Mouse (Mus musculus): ENCODE results near the gene 1700030K09Rik.
A peak's percentile ranks its signal among the peaks of the same experiment; 100 is the strongest.

1700030K09Rik gene

DNA sequence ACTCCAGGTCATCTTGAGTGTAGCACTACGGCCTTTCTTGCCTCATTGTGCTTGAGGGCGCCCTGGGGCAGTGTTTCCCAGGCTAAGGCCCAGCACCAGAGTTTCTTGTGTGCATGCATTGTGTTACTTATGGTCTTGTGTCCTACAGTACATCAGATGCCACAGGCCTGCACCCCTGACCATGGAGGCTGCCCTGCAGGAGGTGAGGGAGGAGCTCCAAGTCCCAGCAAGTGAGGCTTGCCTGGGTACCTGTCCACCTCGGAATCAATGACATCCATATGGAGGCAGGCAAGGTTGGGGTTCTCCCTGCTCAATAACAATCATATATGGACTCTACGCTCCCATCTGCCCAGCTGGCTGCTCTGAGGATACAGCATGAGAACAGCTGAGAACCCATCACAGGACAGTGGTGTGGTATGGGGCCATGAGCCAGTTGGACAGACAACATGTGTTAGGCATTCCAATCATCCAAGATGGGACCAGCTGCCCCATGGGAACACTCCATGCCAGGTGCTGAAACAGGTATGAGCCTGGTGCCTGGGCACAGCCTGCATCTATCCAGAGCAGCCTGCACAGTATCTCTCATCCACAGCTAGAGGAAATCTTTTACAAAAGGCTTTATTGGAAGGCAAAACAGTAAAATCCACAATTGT is 16.3 kb downstream of the 1700030K09Rik start:
- no peak for DNase-seq (ENCODE audit: low spot score in 2 of 2)

DNA sequence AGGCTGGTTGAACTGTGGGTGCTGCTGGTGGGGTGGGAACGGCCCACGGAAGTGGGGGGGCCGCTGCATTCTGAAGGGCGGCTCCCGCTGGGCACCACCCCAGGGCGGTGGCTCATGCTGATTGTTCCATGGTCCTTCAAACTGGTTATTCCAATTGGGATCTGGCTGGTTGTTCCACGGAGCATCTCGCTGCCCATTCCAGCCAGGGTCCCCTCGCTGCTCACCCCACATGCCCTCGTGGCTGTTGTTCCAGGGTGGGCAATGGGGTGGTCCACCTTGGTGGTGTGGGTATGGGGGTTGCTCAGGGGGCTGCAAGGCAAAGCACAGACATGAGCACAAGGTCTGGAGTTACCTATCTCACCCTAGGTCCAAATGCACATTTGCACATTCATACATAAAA is 20.5 kb downstream of the 1700030K09Rik start:
- no peak for DNase-seq (ENCODE audit: low spot score in 2 of 2)

DNA sequence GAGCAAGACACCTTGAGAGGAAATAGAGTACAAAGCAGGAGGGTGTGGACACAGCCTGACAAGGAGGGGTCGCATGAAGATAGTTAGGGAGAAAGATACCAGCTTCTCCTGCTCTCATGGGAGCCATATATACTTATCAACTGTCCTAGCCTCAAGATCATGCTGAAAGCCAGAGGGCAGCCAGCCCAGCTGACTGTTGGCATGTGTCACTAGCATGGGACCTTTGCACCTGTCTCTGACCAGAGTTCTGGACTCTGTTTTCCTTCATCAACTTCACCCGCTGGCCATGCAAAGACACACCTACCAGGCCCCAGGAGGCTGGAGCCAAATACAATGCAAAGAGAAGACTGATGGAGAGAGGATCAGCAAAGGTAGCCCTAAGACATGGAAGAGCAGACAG is 25.6 kb downstream of the 1700030K09Rik start:
- no peak for DNase-seq (ENCODE audit: low spot score in 2 of 2)

DNA sequence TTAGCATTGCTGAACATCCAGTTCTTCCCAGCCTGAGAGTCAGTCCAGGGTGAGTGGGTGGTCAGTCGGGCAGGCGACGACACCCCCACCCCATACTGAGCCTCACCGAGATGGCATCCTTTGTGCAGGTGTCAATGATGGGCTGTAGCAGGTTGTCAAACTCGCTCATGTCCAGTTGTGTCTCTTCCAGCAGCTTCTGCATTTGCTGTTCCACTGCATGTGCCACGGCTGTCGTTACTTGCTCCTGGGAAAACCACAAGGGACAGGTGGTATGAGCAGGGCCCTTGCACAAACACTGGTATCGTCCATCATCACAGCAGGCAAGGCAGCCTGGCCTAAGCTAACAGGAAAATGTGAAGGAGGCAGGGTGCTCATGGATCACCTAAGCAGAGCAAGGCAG is 26.3 kb downstream of the 1700030K09Rik start:
- no peak for DNase-seq (ENCODE audit: low spot score in 2 of 2)

DNA sequence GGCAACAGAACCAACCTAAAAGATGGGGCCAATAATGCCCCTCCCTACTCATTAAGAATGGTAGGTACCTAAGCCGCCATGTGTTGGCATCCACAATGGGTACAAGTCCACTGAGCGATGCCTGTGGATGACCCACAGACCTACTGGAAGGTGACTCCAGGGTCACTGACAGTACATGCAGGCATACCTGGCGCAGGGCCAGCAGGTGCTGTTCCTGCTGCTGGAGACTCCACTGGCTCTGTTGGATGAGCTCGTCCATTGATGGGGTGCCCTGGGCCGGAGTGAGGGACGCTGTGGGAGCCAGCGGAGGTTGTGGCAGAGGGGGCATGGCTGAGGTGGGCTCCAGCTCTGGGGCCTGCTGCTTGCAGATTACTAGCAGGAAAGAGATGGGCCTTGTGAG is 27.0 kb downstream of the 1700030K09Rik start:
- no peak for DNase-seq (ENCODE audit: low spot score in 2 of 2)

DNA sequence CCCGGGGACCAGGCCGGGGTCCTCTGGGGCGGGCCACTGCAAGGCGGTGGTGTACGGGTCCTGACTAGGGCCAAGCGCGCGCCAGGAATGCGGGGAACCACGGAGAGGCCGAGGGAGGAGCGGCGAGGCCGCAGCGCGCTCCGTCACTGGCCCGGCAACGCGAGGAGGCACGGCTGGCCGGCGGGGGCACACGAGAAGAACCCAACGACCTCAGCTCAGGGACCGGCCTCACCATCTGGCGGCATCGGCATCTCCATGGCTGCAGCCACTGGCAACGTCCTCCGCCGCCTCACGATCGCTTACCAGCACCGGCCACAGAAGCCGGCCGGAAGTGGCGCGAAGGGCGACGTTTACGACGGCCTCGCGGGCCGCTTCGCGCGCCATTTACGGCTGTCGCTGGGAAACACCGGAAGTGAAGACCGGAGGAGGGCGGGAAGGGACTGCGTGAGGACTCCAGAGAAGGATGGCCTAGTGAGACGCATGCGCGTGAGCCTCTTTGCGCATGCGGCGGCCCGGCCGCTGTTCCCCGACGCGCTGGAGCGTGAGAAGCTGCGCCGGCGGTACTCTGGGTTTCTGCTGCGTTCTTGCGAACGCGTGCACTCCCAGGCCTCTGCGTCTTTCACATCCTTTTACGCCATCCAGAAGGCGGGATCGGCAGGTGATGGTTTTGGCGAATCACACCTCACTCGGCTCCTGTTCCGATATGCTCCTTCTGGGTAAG is 31.3 kb downstream of the 1700030K09Rik start, which contains the start of gene Cherp:
TSS of gene Cherp (minus strand) at position 401 of the 721 bp plus-strand sequence.
- peak; percentile 96 to 97 for DNase-seq (ENCODE audit: low spot score in 2 of 2)

DNA sequence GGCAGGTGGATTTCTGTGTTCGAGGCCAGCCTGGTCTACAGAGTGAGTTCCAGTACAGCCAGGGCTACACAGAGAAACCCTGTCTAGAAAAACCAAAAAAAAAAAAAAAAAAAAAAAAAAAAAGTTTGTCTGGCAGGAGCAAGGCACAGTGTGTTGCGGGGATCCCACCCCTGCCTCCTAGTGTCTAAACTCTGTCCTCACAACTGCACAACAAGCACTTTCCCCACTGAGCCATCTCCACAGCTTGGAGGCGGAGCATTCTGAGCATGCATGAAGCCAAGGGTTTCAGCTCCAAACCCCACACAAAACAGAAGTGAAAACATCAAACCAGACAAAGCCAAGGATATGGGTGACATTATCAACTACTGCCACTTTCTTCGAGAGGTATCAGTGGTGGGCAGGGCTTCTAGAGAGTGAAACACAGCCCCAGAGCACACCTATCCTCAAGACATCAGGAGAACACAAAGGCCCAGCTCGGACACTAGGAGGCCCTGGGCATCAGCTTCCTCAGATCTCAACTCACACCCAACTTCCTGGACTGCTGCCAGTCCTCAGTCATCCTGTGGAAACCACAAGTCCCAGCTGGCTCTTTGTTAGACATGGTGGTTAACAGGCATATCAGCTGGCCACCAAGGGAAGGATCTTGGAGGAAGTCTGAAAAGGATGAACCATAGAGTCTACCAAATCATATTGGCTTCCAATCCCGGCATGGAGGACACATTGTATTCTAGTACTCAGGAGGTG is 41.9 kb downstream of the 1700030K09Rik start:
- peak in 1 of 2 experiments; percentile 46 for DNase-seq (ENCODE audit: low spot score in 2 of 2)

DNA sequence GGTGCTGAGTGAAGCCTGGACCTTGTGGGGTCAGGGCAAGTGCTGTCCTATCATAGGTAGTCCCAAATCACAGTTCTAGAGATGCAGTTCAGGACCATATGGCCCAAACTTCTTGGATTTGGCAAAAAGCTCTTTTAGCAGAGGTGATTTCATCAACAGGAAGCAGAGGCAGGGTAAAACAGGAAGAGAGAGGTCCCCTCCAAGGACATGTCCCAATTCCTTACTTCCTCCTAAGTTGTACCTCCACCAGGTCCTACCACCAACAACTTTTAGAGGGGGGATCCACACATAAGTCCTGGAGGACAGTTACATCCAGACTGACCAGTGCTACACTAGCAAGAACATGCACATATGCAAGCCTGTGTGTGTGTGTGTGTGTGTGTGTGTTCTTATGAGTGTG is 43.3 kb downstream of the 1700030K09Rik start:
- DNase-seq (ENCODE audit: low spot score in 2 of 2), result no peak

DNA sequence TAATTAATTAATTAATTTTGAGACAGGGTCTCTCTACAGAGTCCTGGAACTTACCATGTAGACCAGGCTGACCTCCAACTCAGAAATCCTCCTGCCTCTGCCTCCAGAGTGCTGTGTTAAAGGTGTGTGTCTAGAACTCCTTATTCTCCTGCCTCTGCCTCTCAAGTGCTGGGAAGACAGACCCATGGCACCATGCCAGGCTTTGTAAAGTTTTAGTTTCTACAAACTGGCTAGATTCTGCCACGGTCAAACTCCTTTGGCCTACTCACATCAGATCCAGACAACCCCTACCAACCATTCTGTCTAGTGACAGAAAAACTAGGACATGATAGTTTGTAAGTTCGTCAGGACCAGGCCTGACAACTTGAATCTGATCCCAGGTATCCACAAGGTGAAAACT is 47.3 kb downstream of the 1700030K09Rik start:
- DNase-seq (ENCODE audit: low spot score in 2 of 2), result no peak

DNA sequence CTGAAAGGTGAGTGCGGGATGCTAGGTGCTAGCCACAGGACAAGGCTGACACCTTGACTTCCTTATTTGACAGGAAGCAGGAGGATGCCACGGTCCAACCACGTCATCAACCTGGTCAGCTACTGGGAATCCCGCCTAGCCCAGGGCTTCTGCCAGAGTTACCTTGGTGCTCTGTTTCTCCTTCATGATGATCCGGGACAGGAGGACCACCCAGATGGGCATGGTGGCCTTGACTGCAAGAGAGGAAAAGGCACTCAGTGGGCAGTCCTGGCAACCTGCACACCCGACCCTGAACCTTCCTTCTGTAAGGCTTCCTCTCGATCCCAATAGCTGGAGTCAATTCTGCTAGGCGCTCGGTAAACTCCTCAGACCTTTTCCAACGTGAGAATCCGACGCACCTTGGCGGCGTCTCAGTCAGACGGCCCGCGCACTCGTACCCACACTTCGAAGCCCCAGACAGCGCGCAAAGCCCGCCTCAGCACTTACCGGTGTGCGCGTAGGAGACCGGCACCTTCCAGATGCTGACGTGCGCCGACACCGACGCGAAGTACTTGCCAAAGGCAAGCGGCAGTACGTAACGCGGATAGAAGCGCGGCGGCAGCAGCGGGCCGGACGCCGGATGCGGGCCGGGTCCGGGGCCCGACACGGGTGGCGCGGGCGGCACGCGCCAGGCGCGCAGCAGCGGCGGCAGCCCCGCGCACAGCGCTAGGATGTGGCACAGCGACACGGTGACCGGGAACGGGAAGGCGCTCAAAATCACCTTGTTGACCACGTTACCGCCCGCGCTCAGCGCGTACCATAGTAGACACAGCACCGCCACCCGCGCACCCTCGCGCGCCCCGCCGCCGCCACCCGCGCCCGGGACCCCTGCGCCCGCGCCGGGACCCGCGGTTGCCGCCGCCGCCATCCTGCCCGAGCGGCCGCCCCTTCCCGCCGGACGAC is 48.3 kb downstream of the 1700030K09Rik start, which contains the start of gene Slc35e1:
TSS of gene Slc35e1 (minus strand) at position 935 of the 942 bp plus-strand sequence.
- peak in 1 of 2 experiments; percentile 36 for DNase-seq (ENCODE audit: low spot score in 2 of 2)

DNA sequence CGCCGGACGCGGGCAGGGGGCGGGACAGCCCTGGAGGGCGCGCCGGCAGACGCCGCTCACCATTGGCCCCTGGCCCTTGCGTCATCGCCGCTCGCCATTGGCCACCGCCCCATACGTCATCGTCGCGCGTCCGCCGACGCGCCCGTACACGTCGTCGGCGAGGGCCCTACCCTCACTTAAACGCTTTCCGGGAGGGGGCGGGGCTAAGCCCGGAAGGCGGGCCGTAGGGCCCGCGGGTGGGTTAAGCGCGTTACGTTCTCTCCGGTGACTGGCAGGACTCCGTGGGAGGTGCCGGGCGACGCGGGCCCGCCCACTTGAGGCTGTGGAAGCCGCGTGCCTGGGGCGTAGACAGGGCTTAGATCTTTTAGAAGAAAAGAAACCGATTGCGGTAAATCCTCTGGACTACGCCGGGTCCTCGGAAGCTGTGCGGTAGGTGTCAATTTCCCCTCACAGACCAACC is 49.0 kb downstream of the 1700030K09Rik start:
- peak; percentile 98 to 99 for DNase-seq (ENCODE audit: low spot score in 2 of 2)

DNA sequence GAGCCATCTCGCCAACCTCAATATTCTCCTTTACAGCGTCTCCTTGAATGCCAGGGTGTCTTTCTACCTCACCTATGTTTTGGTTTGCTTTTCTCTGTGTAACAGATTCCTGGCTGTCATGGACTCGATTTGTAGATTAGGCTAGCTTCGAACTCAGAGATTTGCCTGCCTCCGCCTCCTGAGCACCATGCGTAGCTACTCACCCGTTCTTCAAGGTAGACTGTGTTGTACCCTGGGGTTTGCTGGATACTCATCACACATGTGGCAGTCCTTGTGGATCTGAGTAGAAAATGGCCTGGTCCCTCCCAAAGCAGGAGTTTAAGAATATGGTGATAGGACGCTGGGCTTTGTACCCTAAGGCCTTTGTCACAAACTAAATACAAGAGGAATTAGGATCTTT is 49.7 kb downstream of the 1700030K09Rik start:
- DNase-seq (ENCODE audit: low spot score in 2 of 2), result no peak

DNA sequence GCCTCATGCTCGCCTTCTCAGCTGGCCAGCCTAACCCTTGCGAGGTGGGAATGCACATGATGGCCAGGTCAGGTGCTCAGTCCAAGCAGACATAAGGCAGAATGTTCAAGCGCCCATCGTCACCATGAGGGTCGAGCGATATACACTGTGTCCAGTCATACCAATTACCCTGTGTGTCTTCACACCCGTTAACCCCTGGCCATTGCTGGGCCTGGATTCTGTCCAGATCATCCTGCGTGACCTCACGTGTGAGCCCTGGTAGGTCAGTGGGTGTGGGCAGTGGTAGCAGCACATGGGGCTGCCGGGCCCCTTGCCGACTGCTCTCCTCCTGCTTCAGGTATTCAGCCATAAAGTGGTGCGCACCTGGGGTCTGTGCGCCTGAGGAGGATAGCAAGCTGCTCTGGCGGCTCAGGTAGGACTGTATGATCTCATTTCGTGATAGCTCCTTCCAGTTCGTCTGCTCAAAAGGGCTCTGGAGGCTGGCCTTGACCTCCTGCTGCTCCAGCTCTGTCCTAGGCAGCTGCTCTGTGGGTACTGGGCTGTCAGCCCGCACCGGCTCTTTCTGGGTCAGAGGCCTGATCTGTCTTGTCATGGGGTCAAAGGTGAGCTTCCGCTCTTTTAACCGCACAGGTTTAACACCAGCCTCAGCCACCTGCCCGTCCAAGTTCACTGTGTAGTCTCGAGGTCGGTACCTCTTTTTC is 51.9 kb downstream of the 1700030K09Rik start:
- DNase-seq (ENCODE audit: low spot score in 2 of 2), result no peak

DNA sequence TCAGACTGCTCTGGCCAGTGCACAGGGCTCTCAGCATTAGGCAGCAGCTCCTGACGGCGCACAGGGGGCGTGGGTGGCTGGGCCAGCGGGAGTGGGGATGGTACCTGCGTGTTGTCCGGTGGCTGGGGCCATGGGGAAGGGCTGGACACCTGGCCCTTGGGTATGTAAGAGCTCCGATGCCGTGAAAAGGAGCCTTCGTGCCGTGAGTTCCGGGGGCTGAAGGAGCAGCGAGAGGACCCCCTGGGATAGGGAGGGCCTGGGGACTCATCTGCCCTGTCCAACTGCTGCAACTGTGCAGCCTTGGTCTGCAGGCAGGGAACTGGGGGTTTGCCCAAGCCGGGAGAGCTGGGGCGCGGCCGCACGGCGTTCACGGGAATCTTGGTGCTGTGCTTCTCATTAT is 52.5 kb downstream of the 1700030K09Rik start:
- DNase-seq (ENCODE audit: low spot score in 2 of 2), result no peak

DNA sequence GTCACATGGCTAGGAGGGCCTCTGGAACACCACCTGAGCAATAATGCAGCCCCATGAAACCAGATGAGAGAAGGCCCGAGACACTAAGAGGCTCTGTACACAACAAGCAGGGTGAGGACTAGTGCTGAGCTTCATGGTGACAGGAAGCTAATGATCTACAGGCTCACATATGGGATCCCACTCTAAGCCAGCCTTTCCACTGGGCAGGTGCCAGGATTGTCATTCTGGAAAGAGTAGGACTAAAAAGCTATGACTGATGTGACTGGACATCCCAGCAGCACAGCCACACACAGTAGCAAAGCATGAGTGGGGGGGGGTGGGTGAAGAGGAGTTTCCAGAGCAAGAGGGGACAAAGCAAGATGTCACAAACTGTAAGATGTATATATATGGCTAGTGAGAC is 54.2 kb downstream of the 1700030K09Rik start:
- DNase-seq (ENCODE audit: low spot score in 2 of 2), result no peak

DNA sequence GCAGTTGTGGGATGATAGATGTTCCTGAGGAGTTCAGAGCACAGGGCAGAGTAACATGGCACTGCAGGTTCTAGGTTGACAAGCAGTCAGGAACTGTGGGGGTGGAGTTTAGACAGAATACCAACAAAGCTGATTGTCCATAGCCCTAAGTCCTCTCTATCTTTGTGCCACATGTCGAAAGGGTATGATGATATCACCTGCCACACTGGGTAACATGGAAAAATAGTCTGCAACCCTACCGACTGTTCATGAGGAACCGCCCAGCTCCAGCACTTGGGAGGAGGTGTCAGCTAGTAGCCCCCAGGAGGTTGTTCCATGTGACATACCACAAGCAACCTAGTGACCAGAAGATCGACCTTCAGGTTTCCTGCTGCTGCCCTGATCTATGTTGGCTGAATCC is 54.8 kb downstream of the 1700030K09Rik start:
- no peak for DNase-seq (ENCODE audit: low spot score in 2 of 2)

DNA sequence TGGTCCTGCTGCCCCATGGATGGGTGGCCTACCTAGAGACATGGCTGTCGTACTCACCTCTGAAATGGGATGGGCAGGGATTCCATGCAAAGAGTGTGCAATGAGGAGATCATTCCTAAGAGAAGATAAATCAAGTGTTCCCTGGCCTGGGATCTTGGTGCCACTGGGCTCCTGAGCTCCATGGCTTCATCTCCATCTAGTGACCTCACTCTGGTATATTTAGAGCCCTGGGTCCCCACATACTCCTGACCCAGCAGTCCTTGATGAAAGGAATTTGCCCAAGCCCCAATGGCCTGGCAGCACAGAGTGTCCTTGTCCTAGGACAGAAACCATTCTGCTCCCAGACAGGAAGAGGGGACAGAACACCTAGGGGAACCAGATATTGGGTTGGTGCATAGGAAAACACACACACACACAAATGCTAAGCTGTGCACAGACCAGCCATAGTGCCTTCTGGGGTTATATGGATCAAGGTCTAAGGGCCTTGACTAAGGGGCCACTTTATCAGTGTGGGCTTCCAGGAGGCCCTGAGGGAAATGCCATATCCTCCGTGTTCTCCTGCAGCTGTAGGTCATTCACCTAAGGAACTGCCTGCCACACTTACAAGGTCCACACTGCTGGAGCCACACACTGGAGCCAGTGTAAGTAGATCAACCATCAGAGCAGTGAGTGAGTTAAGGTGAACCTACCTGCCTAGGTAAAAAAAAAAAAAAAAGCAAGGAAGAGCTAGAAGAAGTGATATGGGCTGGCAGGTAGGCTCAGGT is 56.0 kb downstream of the 1700030K09Rik start:
- DNase-seq (ENCODE audit: low spot score in 2 of 2), result no peak

DNA sequence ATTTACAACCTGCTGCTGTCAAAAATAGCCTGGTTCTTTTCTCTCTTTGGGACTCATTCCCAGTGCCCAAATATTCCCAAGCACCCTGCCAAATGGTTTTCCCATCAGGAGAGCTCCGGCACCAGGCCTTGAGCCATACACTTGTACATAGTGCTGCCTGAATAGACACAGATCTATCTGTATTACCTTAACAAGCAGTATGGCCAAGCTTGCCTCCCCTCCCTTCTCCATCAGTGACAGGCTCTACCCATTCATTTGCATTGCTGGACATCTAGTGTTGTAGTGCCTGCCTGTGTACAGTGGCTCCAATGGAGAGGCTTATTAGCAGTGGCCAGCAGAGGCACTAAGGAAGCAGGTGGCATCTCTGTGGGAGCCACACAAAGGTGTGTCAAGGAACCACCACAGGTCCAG is 56.8 kb downstream of the 1700030K09Rik start:
- DNase-seq (ENCODE audit: low spot score in 2 of 2), result no peak

DNA sequence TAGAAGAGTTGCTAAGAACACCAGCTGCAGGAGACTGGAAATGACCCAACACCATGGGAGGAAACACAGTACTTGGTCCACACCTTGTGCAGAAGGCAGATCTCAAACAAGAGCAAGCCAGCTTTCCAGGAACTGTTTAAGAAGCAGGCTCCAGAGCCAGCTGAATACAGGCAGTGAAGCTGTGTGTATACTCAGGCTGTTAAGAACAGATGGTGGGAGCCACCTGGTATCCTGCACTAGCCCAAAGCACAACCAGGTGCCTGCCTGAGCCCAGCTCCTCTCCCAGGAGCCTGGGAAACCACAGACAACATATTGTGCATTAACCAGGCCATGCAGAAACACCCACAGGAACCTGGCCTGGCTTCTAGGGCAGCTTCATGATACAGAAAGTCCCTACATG is 60.5 kb downstream of the 1700030K09Rik start:
- DNase-seq (ENCODE audit: low spot score in 2 of 2), result peak in 1 of 2 experiments; percentile 77
